ENCODE assay signal across 11 mouse cellular contexts in genomic region chr11:80062159-80062558, GRCm38 (mm10). TPM values are rescaled to one million over a fixed set of nuclear protein-coding genes. Genes with fewer than 3 reads are reported as not detected.
DNase-seq lines count a peak whose midpoint lies in the region; ATAC-seq and TF ChIP-seq lines count a peak whose summit lies in the region.
"Had no signal": no experiment of that assay in that cellular context is flagged by ENCODE, and none has a peak within 500 bp of the region (broad histone marks: within the 10 kb centered on the region; RNA-seq: fewer than 3 reads in every experiment).

No protein-coding gene starts in this region.

- intact Hi-C loops in gastrocnemius, adult 2 months (cut with DNase I): no loop called here
- intact Hi-C loops in gastrocnemius, postnatal 14 days (cut with DNase I; ENCODE audit: low total_unique reads): no loop called here
- intact Hi-C loops in heart, postnatal 25 days (cut with DNase I): no loop called here

- no peak overlapping the region for H3K9ac ChIP-seq in stomach, embryonic 16.5 days (ENCODE audit: low read length)
- H3K9ac ChIP-seq: liver, postnatal 0 days had no signal

- H3K9me3 ChIP-seq in stomach, embryonic 16.5 days (replicated peaks; ENCODE audit: control insufficient read depth, low read length): no peaks in the 10 kb centered on the region

- H3K27ac ChIP-seq in gastrocnemius, adult 2 months: peak overlapping the region; percentile 57
- H3K27ac ChIP-seq in stomach, embryonic 16.5 days (ENCODE audit: low read length): 0 out of 2 replicates have a peak overlapping the region, but pooled peaks have one; percentile 9

- ATAC-seq in stomach, embryonic 16.5 days (ENCODE audit: insufficient read depth, low FRiP score): peak; percentile 68
- no peak for ATAC-seq in activated CD4-positive, CD25-positive, alpha-beta regulatory T cell, adult 4 months
- ATAC-seq: liver, postnatal 0 days had no signal

- 0 out of 2 replicates have a peak, but pooled peaks cover 7% of the 10 kb centered on the region for H3K36me3 ChIP-seq in stomach, embryonic 16.5 days (ENCODE audit: control insufficient read depth, insufficient read depth, low read length)

- no peak overlapping the region for H3K4me2 ChIP-seq in stomach, embryonic 16.5 days (ENCODE audit: low read depth, low read length)

- H3K4me3 ChIP-seq in gastrocnemius, adult 2 months: no peak overlapping the region
- H3K4me3 ChIP-seq in stomach, embryonic 16.5 days (replicated peaks; ENCODE audit: low read length): no peak overlapping the region
- H3K4me3 ChIP-seq: erythroblast, embryonic 14.5 days had no signal

- no peaks in the 10 kb centered on the region for H3K4me1 ChIP-seq in stomach, embryonic 16.5 days (ENCODE audit: control insufficient read depth, insufficient read depth, low read length)

- no peak for DNase-seq in gastrocnemius, adult 2 months
- DNase-seq in gastrocnemius, postnatal 14 days: no peak
- DNase-seq in lung, postnatal 36 days: peak; percentile 48
- DNase-seq in lung, adult 18-20 months: no peak
- DNase-seq in heart, postnatal 25 days (ENCODE audit: low spot score): peak; percentile 19
- no peak for DNase-seq in cerebellum, adult 11 months
- DNase-seq: liver, postnatal 0 days had no signal

- TF ChIP-seq CTCF in gastrocnemius, adult 2 months (IDR thresholded peaks at IDR 0.05): no peak

- WGBS in stomach, embryonic 16.5 days: 53% methylated on average over 4 of the region's 4 CpGs

- no peaks in the 10 kb centered on the region for H3K27me3 ChIP-seq in stomach, embryonic 16.5 days (ENCODE audit: control insufficient read depth, insufficient read depth, low read length)
- H3K27me3 ChIP-seq: CH12.LX had no signal

RNA-seq across cellular contexts. Expression of gene Crlf3, which starts 18.6 kb away (rescaled TPM):
- 1 to 10 TPM; 4.1 to 6.6 TPM for total RNA-seq in gastrocnemius, adult 2 months (2021)
- 10 to 100 TPM in 1 of 2 experiments, 1 to 10 TPM in 1; 7.4 to 10.8 TPM for total RNA-seq in gastrocnemius, postnatal 14 days (2021)
- total RNA-seq in heart, postnatal 25 days (2021): 10 to 100 TPM; 13.5 to 14.3 TPM
- 22.4 and 28.7 TPM in 2 replicates for polyA plus RNA-seq in stomach, embryonic 16.5 days (2015; fragmentation: Nextera tagmentation; extraction: Ambion mirVana)
- 100 to 1,000 TPM; 125 to 169 TPM for polyA plus RNA-seq in activated CD4-positive, CD25-positive, alpha-beta regulatory T cell, adult 4 months (2017; shearing (Covaris generic))

RNA-seq across cellular contexts. Expression of gene Atad5, which starts 27.0 kb away (rescaled TPM):
- total RNA-seq in gastrocnemius, adult 2 months (2021): under 1 TPM; 0.74 to 0.81 TPM
- 1 to 10 TPM; 1.3 to 1.7 TPM for total RNA-seq in gastrocnemius, postnatal 14 days (2021)
- under 1 TPM; 0.86 to 0.89 TPM for total RNA-seq in heart, postnatal 25 days (2021)
- polyA plus RNA-seq in stomach, embryonic 16.5 days (2015; fragmentation: Nextera tagmentation; extraction: Ambion mirVana): 6.8 and 9.0 TPM in 2 replicates
- 1 to 10 TPM; 4.1 to 4.3 TPM for polyA plus RNA-seq in activated CD4-positive, CD25-positive, alpha-beta regulatory T cell, adult 4 months (2017; shearing (Covaris generic))

Comparison
In these comparisons a context has a peak if more than half of its experiments do, and no peak if none do; other contexts are left out.
1. DNase-seq: peak in lung, postnatal 36 days (single experiment) and heart, postnatal 25 days (single experiment); none in gastrocnemius, adult 2 months (single experiment), gastrocnemius, postnatal 14 days (single experiment), lung, adult 18-20 months (0 of 2) and cerebellum, adult 11 months (single experiment).